Mouse (Mus musculus) MEL (cell line): ENCODE results near the gene Dhdh. TPM values are rescaled to one million over a fixed set of nuclear protein-coding genes. Genes with fewer than 3 reads are reported as not detected.

ENCODE experiments used
- DNase-seq: peaks from one replicate; pipeline ENCODE4 v3.0.0; 2011; ENCODE audit warnings: low read depth, low spot score
- H3K27ac ChIP-seq: 2 replicates; pipeline ENCODE4 v1.5.1; 2012; ENCODE audit warnings: low read depth, mild to moderate bottlenecking, control low read depth, low read length, moderate library complexity; ENCODE audit not compliant: control insufficient read depth
- H3K27me3 ChIP-seq, 2 experiments: fragments of 150-350 bp in 1 of 2; sonication (generic) in 1 of 2; 2 replicates each; pipeline ENCODE4 v1.6.1; 2012; ENCODE audit warnings: low read length in 2 of 2, mild to moderate bottlenecking in 2 of 2, improper control_type of control experiment in 1 of 2, moderate library complexity in 1 of 2; ENCODE audit not compliant: insufficient read depth in 2 of 2, control insufficient read depth in 1 of 2
- H3K36me3 ChIP-seq, 2 experiments: 2 replicates each; pipeline ENCODE4 v1.6.1; 2012 to 2014; ENCODE audit warnings: low read length in 2 of 2, improper control_type of control experiment in 1 of 2, inconsistent platforms in 1 of 2, mild to moderate bottlenecking in 1 of 2; ENCODE audit not compliant: insufficient read depth in 2 of 2, control insufficient read depth in 1 of 2
- H3K4me1 ChIP-seq, 2 experiments: fragments of 150-350 bp in 1 of 2; sonication (generic) in 1 of 2; 2 replicates each; pipeline ENCODE4 v1.6.1; 2012; ENCODE audit warnings: low read length in 2 of 2, improper control_type of control experiment in 1 of 2, mild to moderate bottlenecking in 1 of 2; ENCODE audit not compliant: insufficient read depth in 2 of 2, control insufficient read depth in 1 of 2
- H3K4me3 ChIP-seq, 2 experiments: fragments of 150-350 bp in 1 of 2; sonication (generic) in 1 of 2; 2 replicates each; pipeline ENCODE4 v1.5.1; 2012; ENCODE audit warnings: low read depth in 2 of 2, low read length in 2 of 2, mild to moderate bottlenecking in 2 of 2, moderate library complexity in 2 of 2, control low read depth in 1 of 2, improper control_type of control experiment in 1 of 2; ENCODE audit not compliant: control insufficient read depth in 1 of 2, insufficient read depth in 1 of 2
- H3K79me2 ChIP-seq: 2 replicates; pipeline ENCODE4 v1.6.1; 2012; ENCODE audit warnings: mild to moderate bottlenecking, low read length, moderate library complexity; ENCODE audit not compliant: control insufficient read depth, poor library complexity, insufficient read depth
- H3K9ac ChIP-seq: 2 replicates; pipeline ENCODE4 v1.6.1; 2012; ENCODE audit warnings: low read depth, mild to moderate bottlenecking, control low read depth, low read length, moderate library complexity; ENCODE audit not compliant: control insufficient read depth, poor library complexity, severe bottlenecking
- H3K9me3 ChIP-seq: fragments of 150-350 bp; sonication (generic); replicated peaks from 2 replicates; pipeline ENCODE4 v1.6.1; 2012; ENCODE audit warnings: mild to moderate bottlenecking, low read length, improper control_type of control experiment, moderate library complexity; ENCODE audit not compliant: insufficient read depth
- CHD1 ChIP-seq: IDR thresholded peaks from 2 replicates; pipeline ENCODE4 v1.6.1; 2012; ENCODE audit warnings: low read depth, mild to moderate bottlenecking, inconsistent platforms, low read length, improper control_type of control experiment
- EP300 ChIP-seq, 2 experiments: IDR thresholded peaks; 2 replicates each; pipeline ENCODE4 v1.6.1; 2011; ENCODE audit warnings: improper control_type of control experiment in 2 of 2, low read length in 2 of 2, low read depth in 1 of 2, mild to moderate bottlenecking in 1 of 2
- GABPA ChIP-seq: IDR thresholded peaks from 2 replicates; pipeline ENCODE4 v1.6.1; 2012; ENCODE audit warnings: low read depth, mild to moderate bottlenecking, inconsistent platforms, low read length, improper control_type of control experiment, moderate library complexity
- GATA1 ChIP-seq: IDR thresholded peaks from 2 replicates; pipeline ENCODE4 v1.6.1; 2011; ENCODE audit warnings: low read depth, low read length, improper control_type of control experiment
- KAT2A ChIP-seq: conservative IDR thresholded peaks from 2 replicates; pipeline ENCODE4 v1.6.1; 2012; ENCODE audit warnings: low read depth, low read length, improper control_type of control experiment, inconsistent platforms
- MAFK ChIP-seq: IDR thresholded peaks from 2 replicates; pipeline ENCODE4 v1.6.1; 2011; ENCODE audit warnings: low read depth, mild to moderate bottlenecking, low read length, improper control_type of control experiment, borderline replicate concordance
- MAX ChIP-seq: IDR thresholded peaks from 2 replicates; pipeline ENCODE4 v1.6.1; 2011; ENCODE audit warnings: low read length, improper control_type of control experiment
- MYC ChIP-seq: IDR thresholded peaks from 2 replicates; pipeline ENCODE4 v1.6.1; 2011; ENCODE audit warnings: low read depth, mild to moderate bottlenecking, low read length, improper control_type of control experiment, moderate library complexity
- NELFE ChIP-seq: IDR thresholded peaks from 2 replicates; pipeline ENCODE4 v1.6.1; 2011; ENCODE audit warnings: low read depth, low read length, improper control_type of control experiment
- POLR2AphosphoS2 ChIP-seq: IDR thresholded peaks from 2 replicates; pipeline ENCODE4 v1.6.1; 2011; ENCODE audit warnings: low read length, improper control_type of control experiment
- POLR2AphosphoS5 ChIP-seq: IDR thresholded peaks from 2 replicates; pipeline ENCODE4 v1.6.1; 2012; ENCODE audit warnings: low read depth, borderline replicate concordance, mild to moderate bottlenecking, inconsistent platforms, low read length, moderate library complexity, mixed read lengths
- UBTF ChIP-seq: IDR thresholded peaks from 2 replicates; pipeline ENCODE4 v1.6.1; 2012; ENCODE audit warnings: low read depth, mild to moderate bottlenecking, inconsistent platforms, low read length, improper control_type of control experiment, moderate library complexity, borderline replicate concordance; ENCODE audit not compliant: insufficient read depth
- ZC3H11A ChIP-seq: IDR thresholded peaks from 2 replicates; pipeline ENCODE4 v1.6.1; 2012; ENCODE audit warnings: low read depth, mild to moderate bottlenecking, inconsistent platforms, low read length, improper control_type of control experiment
- ZMIZ1 ChIP-seq: IDR thresholded peaks from 2 replicates; pipeline ENCODE4 v1.6.1; 2012; ENCODE audit warnings: low read depth, mild to moderate bottlenecking, inconsistent platforms, low read length, improper control_type of control experiment, moderate library complexity
- polyA plus RNA-seq, 2 experiments: library from polyadenylated mRNA; stranded (reverse) in 1 of 2; unstranded in 1 of 2; fragments of >175 nt in 1 of 2; fragments of >200 nt in 1 of 2; gene quantifications; 2 replicates each; pipeline versions ENCODE4 v1.2.1 to v1.2.4; 2012; ENCODE audit warnings: low replicate concordance in 2 of 2, low read depth in 1 of 2; ENCODE audit not compliant: insufficient read length in 2 of 2, insufficient read depth in 1 of 2, missing spikeins in 1 of 2
- total RNA-seq: library from RNA; depleted of rRNA; stranded (reverse); fragments of 300-350 nt; gene quantifications from 2 replicates; pipeline ENCODE4 v1.2.3, GENCODE M21; 2012

Dhdh gene
- total and polyA plus RNA-seq, 3 experiments: 0.08 to 1.6 TPM; not detected in 1

DNA sequence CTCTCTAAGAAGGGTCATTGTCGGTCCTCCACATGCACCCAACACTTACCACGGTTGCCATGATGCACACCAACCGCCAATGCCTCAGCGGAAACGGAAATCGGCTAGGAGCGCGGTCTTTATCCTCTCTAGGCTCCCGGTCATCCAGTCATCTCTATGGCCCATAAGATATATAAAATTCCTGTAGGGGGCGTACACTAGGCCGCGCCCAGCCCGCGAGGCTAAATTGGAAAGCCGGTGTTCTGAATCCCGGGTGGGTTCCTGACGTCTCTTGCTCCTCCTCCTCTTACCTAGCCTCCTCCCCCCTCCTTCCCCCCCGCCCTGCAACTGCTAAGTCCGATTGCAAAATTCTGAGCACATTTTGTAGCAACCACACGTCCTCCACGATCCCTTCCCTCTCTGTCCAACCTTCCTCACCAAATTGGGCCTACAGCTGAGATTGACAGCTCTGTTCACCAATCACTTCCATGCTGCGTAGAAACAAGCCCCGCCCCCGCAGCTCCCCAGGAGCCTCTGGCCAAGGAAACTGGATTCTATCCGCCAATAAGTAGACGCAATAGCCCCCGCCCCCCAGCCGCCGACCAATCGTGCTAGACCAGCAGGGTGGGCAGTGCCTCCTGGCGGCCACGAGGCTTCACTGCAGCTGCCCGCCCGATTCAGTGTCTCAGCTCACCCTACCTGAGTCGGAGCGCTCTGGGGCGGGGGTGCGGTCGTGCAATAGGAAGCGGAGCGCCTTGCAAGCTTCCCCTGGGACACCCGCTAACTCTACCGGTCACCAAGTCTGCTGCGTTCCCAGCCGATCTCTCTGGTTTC lies 54.2 kb downstream of the Dhdh start, which contains the start of gene Gys1 (continued):
- peak in 1 of 2 experiments; percentile 62; a peak in 2 of 4 replicates for TF ChIP-seq EP300 (IDR thresholded peaks at IDR 0.05; ENCODE audit: low read depth in 1 of 2, low read length in 2 of 2)
- peak; percentile 91 for TF ChIP-seq MAX
- TF ChIP-seq UBTF: 0 out of 2 replicates have a peak, but pooled peaks have one; percentile 65
- TF ChIP-seq GATA1: 0 out of 2 replicates have a peak, but pooled peaks have one; percentile 3
- TF ChIP-seq POLR2AphosphoS2: peak; percentile 82
- TF ChIP-seq POLR2AphosphoS5: no peak
- peak; percentile 98 for TF ChIP-seq MYC
- peak; percentile 52; the same call in 1 of the 2 replicates for TF ChIP-seq GABPA
- TF ChIP-seq, all 39 proteins: peak for 28

DNA sequence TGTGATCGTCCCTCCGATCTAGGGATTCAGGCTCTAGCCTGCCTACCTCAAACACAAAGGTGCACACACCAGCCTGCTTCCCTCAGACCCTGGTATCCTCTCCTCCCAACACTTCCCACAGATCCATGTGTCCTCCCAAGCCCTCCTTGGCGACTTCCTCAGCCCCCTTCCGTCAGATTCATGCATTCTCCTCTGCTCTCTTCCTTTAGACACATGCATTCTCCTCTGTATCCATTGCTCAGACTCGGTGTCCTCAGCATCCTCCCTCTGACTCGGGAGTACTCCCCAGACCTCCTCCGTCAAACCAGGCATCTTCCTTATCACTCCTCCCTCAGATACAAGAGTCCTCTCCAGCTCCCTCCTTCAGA lies 54.8 kb downstream of the Dhdh start:
- no peaks in the 10 kb centered on the region for H3K27me3 ChIP-seq
- H3K4me1 ChIP-seq: peaks cover 0 to 9% of the 10 kb centered on the region in 2 experiments; a peak in 3 of 4 replicates
- peak overlapping the region; percentile 97 for H3K9ac ChIP-seq
- H3K79me2 ChIP-seq: peaks cover 55% of the 10 kb centered on the region
- no peaks in the 10 kb centered on the region for H3K9me3 ChIP-seq
- peak overlapping the region; percentile 90 to 97 for H3K4me3 ChIP-seq
- H3K36me3 ChIP-seq: peaks cover 8% of the 10 kb centered on the region in 2 experiments; a peak in 3 of 4 replicates
- peak overlapping the region; percentile 90 for H3K27ac ChIP-seq
- DNase-seq: no peak
- no peak for TF ChIP-seq KAT2A
- TF ChIP-seq CHD1: 0 out of 2 replicates have a peak, but pooled peaks have one; percentile 14
- TF ChIP-seq, all 39 proteins: peak for 1

DNA sequence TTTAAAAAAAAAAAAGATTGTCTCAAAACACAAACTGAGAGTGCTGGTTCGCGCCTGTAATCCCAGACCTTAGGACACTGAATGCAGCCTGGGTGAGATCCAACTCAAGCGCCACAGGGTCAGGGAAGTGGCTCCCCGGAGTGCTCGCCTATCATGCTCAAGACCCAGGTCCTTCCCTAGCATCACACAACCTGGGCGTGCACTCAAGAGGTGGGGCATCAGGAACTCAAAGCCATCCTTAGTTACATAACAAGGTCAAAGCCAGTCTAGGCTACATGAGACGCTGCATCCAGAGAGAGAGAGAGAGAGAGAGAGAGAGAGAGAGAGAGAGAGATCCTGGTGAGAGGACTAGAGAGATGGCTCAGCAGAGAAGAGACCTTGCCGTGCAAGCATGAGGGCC lies 62.0 kb downstream of the Dhdh start:
- H3K36me3 ChIP-seq: peaks cover 0 to 12% of the 10 kb centered on the region in 2 experiments; a peak in 1 of 4 replicates
- H3K27me3 ChIP-seq: no peaks in the 10 kb centered on the region
- no peaks in the 10 kb centered on the region for H3K9me3 ChIP-seq
- H3K9ac ChIP-seq: no peak overlapping the region
- no peak overlapping the region for H3K27ac ChIP-seq
- no peaks in the 10 kb centered on the region for H3K4me1 ChIP-seq
- H3K4me3 ChIP-seq: no peak overlapping the region
- TF ChIP-seq ZC3H11A (no peak), UBTF (no peak), NELFE (no peak), MAFK (no peak), POLR2AphosphoS2 (no peak), EP300 (IDR thresholded peaks at IDR 0.05; ENCODE audit: low read depth in 1 of 2, low read length in 2 of 2) (no peak), ZMIZ1 (no peak)
- H3K79me2 ChIP-seq: peaks cover 31% of the 10 kb centered on the region
- no peak for DNase-seq
